Mouse (Mus musculus) erythroblast, embryonic 14.5 days (primary cell): ENCODE data around the gene Bin2. TPM values are rescaled to one million over a fixed set of nuclear protein-coding genes. Genes with fewer than 3 reads are reported as not detected.

Experiments used
- H3K27me3 ChIP-seq: 2 replicates; pipeline ENCODE4 v1.6.1; 2012; ENCODE audit warnings: inconsistent platforms; ENCODE audit not compliant: control insufficient read depth
- H3K36me3 ChIP-seq: 2 replicates; pipeline ENCODE4 v1.6.1; 2012; ENCODE audit warnings: mild to moderate bottlenecking, inconsistent platforms; ENCODE audit not compliant: control insufficient read depth
- H3K4me1 ChIP-seq: 2 replicates; pipeline ENCODE4 v1.6.1; 2012; ENCODE audit warnings: inconsistent platforms; ENCODE audit not compliant: control insufficient read depth
- H3K4me3 ChIP-seq: replicated peaks from 2 replicates; pipeline ENCODE3; 2012; ENCODE audit warnings: moderate library complexity, mild to moderate bottlenecking, inconsistent platforms
- H3K9me3 ChIP-seq: 2 replicates; pipeline ENCODE4 v1.6.1; 2012; ENCODE audit warnings: low read length, inconsistent platforms, mixed read lengths; ENCODE audit not compliant: control insufficient read depth
- GATA1 ChIP-seq: IDR thresholded peaks from 2 replicates; pipeline ENCODE4 v1.6.1; 2012; ENCODE audit warnings: low read length, inconsistent platforms, mixed read lengths
- TAL1 ChIP-seq: IDR thresholded peaks from 3 replicates; pipeline ENCODE4 v1.6.1; 2012; ENCODE audit warnings: low read length, inconsistent platforms, mixed read lengths
- polyA plus RNA-seq: library from polyadenylated mRNA; stranded (reverse); fragments of >175 nt; gene quantifications from 2 replicates; pipeline ENCODE4 v1.2.3, GENCODE M21; 2012

Gene Bin2
- polyA plus RNA-seq, 1 experiment: 2.2 TPM

- TF ChIP-seq TAL1: no peak
- no peak for TF ChIP-seq GATA1
- Histone ChIP-seq H3K4me3 (no peak overlapping the region), H3K36me3 (no peaks in the 10 kb centered on the region), H3K9me3 (peaks cover 4% of the 10 kb centered on the region; the same call in 1 of the 2 replicates), H3K27me3 (peaks cover 80% of the 10 kb centered on the region), H3K4me1 (peaks cover 8% of the 10 kb centered on the region)
Measured at GRCm38 (mm10) chr15:100601669-100602068, 67.7 kb downstream of the Bin2 start.

- H3K4me3 ChIP-seq: no peak overlapping the region
Measured at GRCm38 (mm10) chr15:100600696-100601272, 68.6 kb downstream of the Bin2 start.

GRCm38 (mm10) chr15:100600047-100600695 lies 69.2 kb downstream of the Bin2 start:
- TF ChIP-seq TAL1: no peak
- no peak for TF ChIP-seq GATA1
- H3K4me3 ChIP-seq: peak overlapping the region; percentile 15
- H3K9me3 ChIP-seq: peaks cover 4% of the 10 kb centered on the region; the same call in 1 of the 2 replicates
- peaks cover 8% of the 10 kb centered on the region for H3K4me1 ChIP-seq
- H3K36me3 ChIP-seq: no peaks in the 10 kb centered on the region
- H3K27me3 ChIP-seq: peaks cover 84% of the 10 kb centered on the region

More at GRCm38 (mm10) chr15:100600696-100601272, 68.6 kb downstream of the Bin2 start:
- Histone ChIP-seq H3K27me3 (peaks cover 87% of the 10 kb centered on the region), H3K4me1 (peaks cover 8% of the 10 kb centered on the region), H3K36me3 (no peaks in the 10 kb centered on the region), H3K9me3 (peaks cover 4% of the 10 kb centered on the region; the same call in 1 of the 2 replicates)
- no peak for TF ChIP-seq GATA1
- TF ChIP-seq TAL1: no peak

GRCm38 (mm10) chr15:100599276-100600046 lies 69.9 kb downstream of the Bin2 start, which contains the start of gene Pou6f1:
TSS of gene Pou6f1 (minus strand) at chr15:100599984.
- peaks cover 80% of the 10 kb centered on the region for H3K27me3 ChIP-seq
- H3K9me3 ChIP-seq: peaks cover 4% of the 10 kb centered on the region; the same call in 1 of the 2 replicates

GRCm38 (mm10) chr15:100598883-100599275 lies 70.5 kb downstream of the Bin2 start:
- TF ChIP-seq TAL1 (no peak), GATA1 (no peak)
- Histone ChIP-seq H3K4me3 (peak overlapping the region; percentile 36), H3K9me3 (peaks cover 4% of the 10 kb centered on the region; the same call in 1 of the 2 replicates), H3K27me3 (peaks cover 77% of the 10 kb centered on the region), H3K4me1 (peaks cover 4% of the 10 kb centered on the region), H3K36me3 (no peaks in the 10 kb centered on the region)

More at GRCm38 (mm10) chr15:100599276-100600046, 69.9 kb downstream of the Bin2 start, which contains the start of gene Pou6f1:
- peaks cover 4% of the 10 kb centered on the region for H3K4me1 ChIP-seq
- H3K36me3 ChIP-seq: no peaks in the 10 kb centered on the region
- TF ChIP-seq GATA1: no peak
- TF ChIP-seq TAL1: no peak
- peak within 1 kb of the TSS; percentile 36 for H3K4me3 ChIP-seq

- TF ChIP-seq GATA1: no peak
- peaks cover 4% of the 10 kb centered on the region; the same call in 1 of the 2 replicates for H3K9me3 ChIP-seq
- no peak overlapping the region for H3K4me3 ChIP-seq
- peaks cover 72% of the 10 kb centered on the region for H3K27me3 ChIP-seq
- peaks cover 4% of the 10 kb centered on the region for H3K4me1 ChIP-seq
- H3K36me3 ChIP-seq: no peaks in the 10 kb centered on the region
Measured at GRCm38 (mm10) chr15:100598287-100598882, 71.0 kb downstream of the Bin2 start.

GRCm38 (mm10) chr15:100592817-100593216 lies 76.5 kb downstream of the Bin2 start:
- H3K4me3 ChIP-seq: no peak overlapping the region
- no peaks in the 10 kb centered on the region for H3K36me3 ChIP-seq
- no peaks in the 10 kb centered on the region for H3K4me1 ChIP-seq
- TF ChIP-seq TAL1 (no peak), GATA1 (no peak)
- no peaks in the 10 kb centered on the region for H3K9me3 ChIP-seq
- peaks cover 32% of the 10 kb centered on the region for H3K27me3 ChIP-seq

Other genes with a start within 250 kb of the Bin2 start
- not detected in 2 replicates for gene Gm5475, start 247.4 kb downstream of the Bin2 start, polyA plus RNA-seq
- gene Slc11a2, start 244.5 kb downstream of the Bin2 start, polyA plus RNA-seq: 1.8 and 2.7 TPM in 2 replicates
- 0.62 and 1.0 TPM in 2 replicates for gene Letmd1, start 200.5 kb downstream of the Bin2 start, polyA plus RNA-seq
- 0.01 TPM in 1 of 2 replicates, not detected in the other for gene Csrnp2, start 174.1 kb downstream of the Bin2 start, polyA plus RNA-seq
- gene Tfcp2, start 117.5 kb downstream of the Bin2 start, polyA plus RNA-seq: 0.16 and 0.65 TPM in 2 replicates
- gene Pou6f1, start 69.6 kb downstream of the Bin2 start, polyA plus RNA-seq: 0.04 and 0.05 TPM in 2 replicates
- gene Dazap2, start 54.2 kb downstream of the Bin2 start, polyA plus RNA-seq: 6.5 and 6.8 TPM in 2 replicates
- 0.27 and 0.44 TPM in 2 replicates for gene Smagp, start 32.6 kb downstream of the Bin2 start, polyA plus RNA-seq
- gene Cela1, start 18.4 kb upstream of the Bin2 start, polyA plus RNA-seq: 0.08 and 0.41 TPM in 2 replicates
- 0.04 and 0.06 TPM in 2 replicates for gene Galnt6, start 59.8 kb upstream of the Bin2 start, polyA plus RNA-seq
- gene Slc4a8, start 92.2 kb upstream of the Bin2 start, polyA plus RNA-seq: 0.09 TPM in 1 of 2 replicates, not detected in the other
- gene Scn8a, start 200.3 kb upstream of the Bin2 start, polyA plus RNA-seq: not detected in 2 replicates